Mouse (Mus musculus): ENCODE data around the gene Repin1. TPM values are rescaled to one million over a fixed set of nuclear protein-coding genes. Genes with fewer than 3 reads are reported as not detected.
A peak's percentile ranks its signal among the peaks of the same experiment; 100 is the strongest.

Gene Repin1
- polyA plus RNA-seq, 1 experiment from 2014 or later = 38.0 TPM

DNA sequence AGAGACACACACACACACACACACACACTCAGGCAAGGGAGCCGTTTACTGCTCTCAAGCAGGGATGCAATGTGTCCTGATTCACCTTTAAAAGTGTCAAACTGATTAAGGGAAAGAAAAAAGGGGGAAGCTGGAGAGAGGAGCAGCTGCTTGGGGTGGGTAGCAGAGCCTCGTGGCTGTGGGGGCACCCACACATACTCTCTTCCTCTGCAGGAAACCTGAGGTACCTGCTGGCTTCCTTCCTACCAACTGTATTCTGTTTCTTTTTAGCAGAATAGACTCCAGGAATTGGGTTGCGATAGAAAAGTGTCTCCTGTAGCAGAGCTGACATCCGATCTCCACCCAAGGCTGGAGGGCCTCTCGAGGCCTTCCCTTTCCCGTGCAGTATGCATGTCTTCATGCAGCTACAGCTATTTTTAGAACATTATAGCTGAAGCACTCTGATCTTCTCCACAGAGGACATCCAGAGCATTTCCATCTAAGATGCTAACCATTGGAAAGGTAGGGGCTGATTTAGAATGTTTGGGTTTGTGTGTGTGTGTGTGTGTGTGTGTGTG, 4.4 kb upstream of the Repin1 start, which contains the start of gene Gm45021:
TSS of gene Gm45021 (plus strand) at position 417 of the 557 bp plus-strand sequence.
- Histone ChIP-seq H3K4me2 (no peak within 1 kb of the TSS), H3K27me3 (no peaks in the 10 kb centered on the region), H3K4me1 (replicated peaks) (peaks cover 9% of the 10 kb centered on the region), H3K9me3 (no peaks in the 10 kb centered on the region), H3K4me3 (no peak within 1 kb of the TSS), H3K9ac (no peak within 1 kb of the TSS), H3K27ac (replicated peaks) (no peak within 1 kb of the TSS), H3K36me3 (no peaks in the 10 kb centered on the region)
- WGBS = 64% methylated on average over 6 of the region's 6 CpGs
- ATAC-seq (ENCODE audit: low read depth) = no peak

DNA sequence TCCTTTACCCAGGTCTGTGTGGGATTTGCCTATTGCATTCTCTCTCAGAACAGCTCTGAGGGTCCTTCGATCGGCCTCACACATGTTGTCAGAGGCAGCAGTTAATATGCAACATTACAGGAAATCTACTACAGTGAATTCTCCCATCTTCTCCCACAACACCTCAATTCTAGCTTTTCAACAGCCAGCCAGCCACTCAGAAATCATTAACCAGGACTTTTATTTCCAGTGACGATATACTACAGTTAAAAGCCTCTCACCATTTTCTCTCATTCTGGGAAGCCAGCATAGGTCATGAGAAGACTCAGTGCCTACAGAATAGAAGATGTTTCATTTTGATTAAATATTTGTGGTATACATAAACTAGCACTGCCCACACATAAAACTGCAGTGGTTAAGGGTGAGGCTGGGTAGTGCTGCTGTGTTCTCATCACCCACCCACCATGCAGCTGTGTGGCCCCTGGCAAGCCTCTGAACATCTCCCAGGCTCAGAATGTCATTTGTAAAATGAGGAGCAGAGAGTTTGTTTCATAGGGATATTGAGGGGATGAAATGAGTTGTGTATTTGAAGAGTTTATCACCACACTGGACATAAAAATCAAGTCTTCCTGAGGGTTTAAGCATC, 2.4 kb upstream of the Repin1 start:
- no peak overlapping the region for H3K9ac ChIP-seq
- no peak for ATAC-seq (ENCODE audit: low read depth)
- peaks cover 22% of the 10 kb centered on the region for H3K4me1 ChIP-seq (replicated peaks)
- H3K9me3 ChIP-seq = peaks cover 9% of the 10 kb centered on the region
- no peak overlapping the region for H3K4me3 ChIP-seq
- 28% methylated on average over 3 of the region's 3 CpGs for WGBS
- no peaks in the 10 kb centered on the region for H3K27me3 ChIP-seq
- no peak overlapping the region for H3K4me2 ChIP-seq
- no peak overlapping the region for H3K27ac ChIP-seq (replicated peaks)
- peaks cover 12% of the 10 kb centered on the region for H3K36me3 ChIP-seq

DNA sequence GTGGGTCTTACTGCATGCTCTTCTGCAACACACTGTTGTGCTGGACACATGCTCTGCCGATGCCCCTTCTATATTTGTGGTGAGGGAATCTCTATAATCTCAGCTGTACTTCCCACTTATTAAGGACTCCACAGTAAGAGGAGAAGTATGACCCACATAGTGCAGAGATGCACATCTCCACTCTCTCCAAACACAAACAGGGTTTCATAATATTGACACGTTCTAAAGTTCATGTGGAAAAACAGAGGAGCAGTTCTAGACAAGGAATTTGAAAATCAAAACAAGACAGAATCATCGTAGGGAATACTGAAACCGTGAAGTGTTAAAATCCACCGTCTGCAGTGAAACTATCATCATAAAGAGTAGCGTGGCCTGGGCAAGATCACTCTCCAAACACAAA, 1.8 kb upstream of the Repin1 start:
- H3K4me2 ChIP-seq = no peak overlapping the region
- H3K4me3 ChIP-seq = no peak overlapping the region
- no peak overlapping the region for H3K27ac ChIP-seq (replicated peaks)
- H3K9me3 ChIP-seq = peaks cover 15% of the 10 kb centered on the region
- no peak for ATAC-seq (ENCODE audit: low read depth)
- 92% methylated on average over 6 of the region's 6 CpGs for WGBS
- H3K9ac ChIP-seq = no peak overlapping the region
- H3K4me1 ChIP-seq (replicated peaks) = peaks cover 22% of the 10 kb centered on the region
- H3K36me3 ChIP-seq = peaks cover 17% of the 10 kb centered on the region
- H3K27me3 ChIP-seq = no peaks in the 10 kb centered on the region

DNA sequence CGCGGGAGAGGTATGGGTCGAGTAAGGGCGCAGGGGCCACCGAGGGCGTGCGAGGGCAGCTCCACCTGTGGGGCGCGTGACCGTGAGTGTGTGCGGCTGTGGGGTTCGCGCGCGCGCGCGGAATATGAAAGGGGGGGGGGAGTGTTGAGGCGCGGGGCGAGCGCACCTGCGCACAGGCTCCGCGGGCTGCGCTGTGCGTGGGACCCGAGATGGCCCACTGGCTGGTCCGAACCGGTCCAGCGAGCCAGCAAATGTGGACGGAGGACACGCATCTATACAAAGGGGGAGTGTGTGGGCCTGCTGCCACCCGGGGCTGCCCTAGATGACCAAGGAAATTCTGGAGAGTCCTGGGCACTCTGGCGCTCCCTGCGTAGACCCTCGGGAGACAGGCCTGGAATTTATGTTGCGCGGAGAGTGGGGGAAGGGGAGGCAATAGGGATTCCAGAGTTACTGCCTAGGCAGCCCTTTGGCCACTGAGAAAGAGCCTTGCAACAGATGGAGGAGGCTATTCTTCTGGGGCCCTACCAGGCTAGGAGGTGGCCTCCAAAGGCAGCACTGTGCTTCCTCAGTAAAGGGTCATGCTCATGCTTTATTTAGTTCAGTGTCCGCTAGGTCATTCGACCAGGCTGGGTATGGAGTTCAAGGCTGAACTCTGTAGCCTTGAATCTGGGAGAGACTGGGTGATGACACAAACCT, 508 bp downstream of the Repin1 start:
- peaks cover 22% of the 10 kb centered on the region for H3K4me1 ChIP-seq (replicated peaks)
- no peaks in the 10 kb centered on the region for H3K27me3 ChIP-seq
- WGBS = under 1% methylated on average over 41 of the region's 41 CpGs

DNA sequence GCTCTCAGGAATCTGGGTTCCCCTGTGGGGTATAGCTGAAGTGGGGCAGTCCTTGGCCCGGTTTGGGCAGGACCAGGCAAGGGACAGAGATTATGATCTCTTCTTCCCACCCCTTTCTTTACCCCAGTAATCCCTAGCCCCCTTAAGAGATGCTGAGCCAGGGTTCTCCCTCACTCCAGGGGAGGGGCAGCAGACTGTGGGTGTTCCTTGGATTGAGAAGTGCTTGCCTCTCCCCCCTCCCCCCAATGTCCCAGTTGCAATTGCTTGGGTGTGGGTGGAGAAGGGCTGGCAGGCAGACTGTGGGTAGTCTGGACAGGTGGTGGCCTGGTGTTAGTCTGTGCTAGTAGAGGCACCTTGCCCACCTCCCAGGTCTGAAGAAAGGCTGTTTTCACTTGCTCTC, 1.6 kb downstream of the Repin1 start:
- peak overlapping the region; percentile 86 for H3K4me2 ChIP-seq
- peaks cover 22% of the 10 kb centered on the region for H3K4me1 ChIP-seq (replicated peaks)
- peak overlapping the region; percentile 90 for H3K9ac ChIP-seq
- H3K27ac ChIP-seq (replicated peaks) = 0 out of 2 replicates have a peak overlapping the region, but pooled peaks have one; percentile 95
- 79% methylated on average over 1 of the region's 1 CpGs for WGBS
- H3K27me3 ChIP-seq = no peaks in the 10 kb centered on the region
- H3K9me3 ChIP-seq = peaks cover 29% of the 10 kb centered on the region
- ATAC-seq (ENCODE audit: low read depth) = no peak
- peaks cover 51% of the 10 kb centered on the region for H3K36me3 ChIP-seq
- H3K4me3 ChIP-seq = peak overlapping the region; percentile 75

More for the DNA sequence above, 508 bp downstream of the Repin1 start:
- Histone ChIP-seq H3K9me3 (peaks cover 29% of the 10 kb centered on the region), H3K36me3 (peaks cover 40% of the 10 kb centered on the region), H3K27ac (replicated peaks) (peak overlapping the region; percentile 95), H3K9ac (peak overlapping the region; percentile 90), H3K4me3 (peak overlapping the region; percentile 75), H3K4me2 (peak overlapping the region; percentile 86)
- ATAC-seq (ENCODE audit: low read depth) = peak; percentile 85

DNA sequence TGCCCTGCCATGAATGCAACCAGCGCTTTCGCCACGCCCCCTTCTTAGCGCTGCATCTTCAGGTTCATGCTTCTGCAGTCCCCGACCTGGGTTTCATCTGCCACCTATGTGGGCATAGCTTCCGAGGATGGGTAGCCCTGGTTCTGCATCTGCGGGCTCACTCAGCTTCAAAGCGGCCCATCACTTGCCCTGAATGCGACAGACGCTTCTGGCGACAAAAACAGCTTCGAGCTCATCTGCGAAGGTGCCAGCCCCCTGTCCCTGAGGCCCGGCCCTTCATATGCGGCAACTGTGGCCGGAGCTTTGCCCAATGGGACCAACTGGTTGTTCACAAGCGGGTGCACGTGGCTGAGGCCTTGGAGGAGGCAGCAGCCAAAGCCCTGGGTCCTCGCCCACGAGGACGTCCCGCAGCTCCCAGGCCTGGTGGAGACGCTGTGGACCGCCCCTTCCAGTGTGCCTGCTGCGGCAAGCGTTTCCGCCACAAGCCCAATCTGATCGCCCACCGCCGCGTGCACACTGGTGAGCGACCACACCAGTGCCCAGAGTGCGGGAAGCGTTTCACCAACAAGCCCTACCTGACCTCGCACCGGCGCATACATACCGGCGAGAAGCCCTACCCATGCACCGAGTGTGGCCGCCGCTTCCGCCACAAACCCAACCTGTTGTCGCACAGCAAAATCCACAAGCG, 3.0 kb downstream of the Repin1 start:
- WGBS = 97% methylated on average over 45 of the region's 45 CpGs
- ATAC-seq (ENCODE audit: low read depth) = no peak

DNA sequence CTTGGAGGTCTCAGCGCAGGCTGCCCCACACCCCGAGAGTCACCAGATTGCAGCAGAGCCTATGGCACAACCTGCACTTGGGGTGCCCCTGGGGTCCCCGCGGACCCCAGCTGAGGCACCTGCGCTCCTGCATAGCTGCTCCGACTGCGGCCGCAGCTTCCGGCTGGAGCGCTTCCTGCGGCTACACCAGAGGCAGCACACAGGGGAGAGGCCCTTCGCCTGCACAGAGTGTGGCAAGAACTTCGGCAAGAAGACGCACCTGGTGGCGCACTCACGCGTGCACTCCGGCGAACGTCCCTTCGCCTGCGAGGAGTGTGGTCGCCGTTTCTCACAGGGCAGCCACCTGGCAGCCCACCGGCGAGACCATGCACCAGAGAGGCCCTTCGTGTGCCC, 3.5 kb downstream of the Repin1 start:
- Histone ChIP-seq H3K4me2 (no peak overlapping the region), H3K9ac (no peak overlapping the region), H3K4me3 (no peak overlapping the region), H3K9me3 (peaks cover 29% of the 10 kb centered on the region), H3K27me3 (no peaks in the 10 kb centered on the region), H3K4me1 (replicated peaks) (peaks cover 33% of the 10 kb centered on the region), H3K36me3 (peaks cover 51% of the 10 kb centered on the region), H3K27ac (replicated peaks) (no peak overlapping the region)
- no peak for ATAC-seq (ENCODE audit: low read depth)
- 97% methylated on average over 27 of the region's 27 CpGs for WGBS

More for the DNA sequence above, 3.0 kb downstream of the Repin1 start:
- no peak overlapping the region for H3K4me3 ChIP-seq
- no peak overlapping the region for H3K4me2 ChIP-seq
- H3K9ac ChIP-seq = no peak overlapping the region
- peaks cover 33% of the 10 kb centered on the region for H3K4me1 ChIP-seq (replicated peaks)
- peaks cover 29% of the 10 kb centered on the region for H3K9me3 ChIP-seq
- H3K36me3 ChIP-seq = peaks cover 51% of the 10 kb centered on the region
- H3K27ac ChIP-seq (replicated peaks) = no peak overlapping the region
- H3K27me3 ChIP-seq = no peaks in the 10 kb centered on the region

GRCm38 (mm10) chr6:48600594-48600993, 6.9 kb downstream of the Repin1 start:
- H3K4me3 ChIP-seq = no peak overlapping the region
- no peak for ATAC-seq (ENCODE audit: low read depth)
- H3K9me3 ChIP-seq = peaks cover 27% of the 10 kb centered on the region
- H3K27ac ChIP-seq (replicated peaks) = peak overlapping the region; percentile 92
- H3K9ac ChIP-seq = peak overlapping the region; percentile 97; the same call in 1 of the 2 replicates
- 0 out of 2 replicates have a peak overlapping the region, but pooled peaks have one; percentile 88 for H3K4me2 ChIP-seq
- H3K27me3 ChIP-seq = no peaks in the 10 kb centered on the region
- peaks cover 47% of the 10 kb centered on the region for H3K36me3 ChIP-seq
- WGBS = 88% methylated on average over 1 of the region's 1 CpGs
- H3K4me1 ChIP-seq (replicated peaks) = peaks cover 28% of the 10 kb centered on the region

DNA sequence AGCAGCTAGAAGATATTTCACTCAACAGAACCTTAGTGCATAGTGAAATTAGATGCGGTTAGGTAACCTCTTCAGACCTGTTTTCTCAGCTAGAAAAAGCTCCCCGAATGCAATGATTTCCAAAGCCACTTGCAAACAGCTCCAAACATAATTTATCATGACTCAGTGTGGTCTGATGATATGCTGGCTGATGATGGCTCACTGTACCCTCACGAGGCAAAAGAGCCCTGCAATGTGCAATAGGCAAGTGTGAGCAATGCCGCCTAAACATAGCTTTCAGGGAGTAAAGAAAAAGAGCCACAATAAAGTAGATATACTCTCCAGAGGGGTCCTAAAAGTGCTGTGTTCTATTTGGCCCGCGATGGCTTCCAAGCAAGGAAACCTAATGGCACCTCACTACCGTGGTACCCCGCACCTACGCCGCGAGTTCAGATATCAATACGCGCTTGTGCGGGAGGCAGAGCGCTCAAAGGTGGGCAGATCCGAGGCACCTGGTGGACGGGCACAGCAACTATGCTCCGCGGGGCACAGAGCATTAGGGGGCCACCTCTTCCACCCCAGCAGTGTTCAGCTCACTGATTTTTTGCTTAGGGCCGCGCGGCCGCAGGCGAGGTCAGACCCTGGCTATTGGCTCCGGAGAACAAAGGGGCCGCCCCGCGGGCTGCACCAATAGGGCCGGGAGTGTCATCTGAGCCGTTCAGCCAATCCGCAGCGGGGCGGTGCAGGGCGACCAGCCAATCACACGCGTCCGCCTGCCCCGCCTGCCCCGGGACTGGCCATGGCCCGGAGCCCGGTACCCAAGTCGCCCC, 7.8 kb downstream of the Repin1 start, which contains the start of gene Zfp775:
TSS of gene Zfp775 (plus strand) at position 793 of the 809 bp plus-strand sequence.
- ATAC-seq (ENCODE audit: low read depth) = peak; percentile 99
- Histone ChIP-seq H3K4me2 (peak within 1 kb of the TSS; percentile 88), H3K9ac (peak within 1 kb of the TSS; percentile 97), H3K27me3 (no peaks in the 10 kb centered on the region), H3K4me1 (replicated peaks) (peaks cover 28% of the 10 kb centered on the region), H3K4me3 (peak within 1 kb of the TSS; percentile 78), H3K36me3 (peaks cover 38% of the 10 kb centered on the region), H3K9me3 (peaks cover 18% of the 10 kb centered on the region), H3K27ac (replicated peaks) (peak within 1 kb of the TSS; percentile 92)
- WGBS = 3% methylated on average over 42 of the region's 42 CpGs

DNA sequence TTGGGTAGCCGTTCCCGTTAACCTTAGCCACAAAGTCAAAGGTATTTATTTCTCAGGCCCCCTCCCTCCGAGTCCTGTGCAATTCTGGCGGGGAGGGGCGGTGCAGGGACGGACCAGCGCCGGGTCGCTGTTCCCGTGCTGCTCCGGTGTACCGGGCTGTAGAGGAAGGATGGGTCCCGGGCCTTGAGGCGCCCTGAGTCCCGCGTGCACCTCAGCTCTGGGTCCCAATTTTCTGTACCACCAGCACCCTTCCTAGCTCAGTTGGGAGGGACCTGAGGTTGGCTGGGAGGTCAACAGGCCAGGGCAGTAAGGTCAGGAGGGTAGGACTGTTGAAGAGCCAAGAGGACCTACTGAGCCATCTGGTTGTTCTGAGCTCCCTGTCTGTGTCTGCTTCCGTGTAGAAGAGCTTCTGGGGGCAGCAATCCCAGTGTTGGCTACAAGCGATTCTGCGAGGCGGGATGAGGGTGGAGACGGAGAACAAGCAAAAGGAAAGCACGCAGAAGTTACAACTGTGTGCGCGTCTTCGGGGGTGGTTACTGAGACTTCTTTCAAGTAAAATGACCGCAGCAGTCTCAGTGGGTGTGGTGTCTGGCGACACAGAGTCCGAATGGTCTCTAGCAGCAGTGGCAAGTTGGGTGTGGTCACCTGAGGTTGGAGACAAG, 8.5 kb downstream of the Repin1 start:
- H3K9ac ChIP-seq = peak overlapping the region; percentile 97
- peaks cover 28% of the 10 kb centered on the region for H3K4me1 ChIP-seq (replicated peaks)
- peak; percentile 84 for ATAC-seq (ENCODE audit: low read depth)
- WGBS = under 1% methylated on average over 28 of the region's 28 CpGs
- H3K36me3 ChIP-seq = peaks cover 31% of the 10 kb centered on the region
- peaks cover 11% of the 10 kb centered on the region for H3K9me3 ChIP-seq
- H3K27ac ChIP-seq (replicated peaks) = peak overlapping the region; percentile 92
- peak overlapping the region; percentile 78 for H3K4me3 ChIP-seq
- peak overlapping the region; percentile 88 for H3K4me2 ChIP-seq
- no peaks in the 10 kb centered on the region for H3K27me3 ChIP-seq

DNA sequence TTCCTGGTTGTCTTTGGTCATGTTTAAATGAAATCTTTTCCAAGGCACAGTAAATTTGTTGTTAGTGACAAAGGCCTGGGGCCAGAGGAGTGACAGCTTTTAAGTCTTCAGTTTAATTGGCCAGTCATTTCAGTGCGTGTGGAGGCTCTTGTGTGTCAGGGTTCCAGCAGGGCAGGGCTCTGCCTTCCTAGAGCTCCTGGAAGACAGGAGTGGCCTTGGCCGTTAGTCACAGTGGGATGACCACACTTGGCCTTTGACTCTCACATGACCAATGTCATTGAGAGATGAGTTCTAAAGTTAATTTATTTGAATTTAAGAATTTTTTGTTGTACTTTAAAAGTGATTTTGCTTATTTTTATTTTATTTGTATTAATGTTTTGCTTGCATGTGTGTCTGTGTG, 14.4 kb downstream of the Repin1 start:
- no peak overlapping the region for H3K4me3 ChIP-seq
- ATAC-seq (ENCODE audit: low read depth) = no peak
- H3K36me3 ChIP-seq = peaks cover 11% of the 10 kb centered on the region
- no peaks in the 10 kb centered on the region for H3K27me3 ChIP-seq
- H3K4me2 ChIP-seq = no peak overlapping the region
- 60% methylated on average over 2 of the region's 2 CpGs for WGBS
- H3K4me1 ChIP-seq (replicated peaks) = peaks cover 17% of the 10 kb centered on the region
- H3K9ac ChIP-seq = no peak overlapping the region
- no peaks in the 10 kb centered on the region for H3K9me3 ChIP-seq
- no peak overlapping the region for H3K27ac ChIP-seq (replicated peaks)
